Mouse (Mus musculus): ENCODE measurements around the gene Astn1. TPM values are rescaled to one million over a fixed set of nuclear protein-coding genes. Genes with fewer than 3 reads are reported as not detected.

The Astn1 gene
- polyA plus RNA-seq, 1 experiment, result 0.46 TPM

DNA sequence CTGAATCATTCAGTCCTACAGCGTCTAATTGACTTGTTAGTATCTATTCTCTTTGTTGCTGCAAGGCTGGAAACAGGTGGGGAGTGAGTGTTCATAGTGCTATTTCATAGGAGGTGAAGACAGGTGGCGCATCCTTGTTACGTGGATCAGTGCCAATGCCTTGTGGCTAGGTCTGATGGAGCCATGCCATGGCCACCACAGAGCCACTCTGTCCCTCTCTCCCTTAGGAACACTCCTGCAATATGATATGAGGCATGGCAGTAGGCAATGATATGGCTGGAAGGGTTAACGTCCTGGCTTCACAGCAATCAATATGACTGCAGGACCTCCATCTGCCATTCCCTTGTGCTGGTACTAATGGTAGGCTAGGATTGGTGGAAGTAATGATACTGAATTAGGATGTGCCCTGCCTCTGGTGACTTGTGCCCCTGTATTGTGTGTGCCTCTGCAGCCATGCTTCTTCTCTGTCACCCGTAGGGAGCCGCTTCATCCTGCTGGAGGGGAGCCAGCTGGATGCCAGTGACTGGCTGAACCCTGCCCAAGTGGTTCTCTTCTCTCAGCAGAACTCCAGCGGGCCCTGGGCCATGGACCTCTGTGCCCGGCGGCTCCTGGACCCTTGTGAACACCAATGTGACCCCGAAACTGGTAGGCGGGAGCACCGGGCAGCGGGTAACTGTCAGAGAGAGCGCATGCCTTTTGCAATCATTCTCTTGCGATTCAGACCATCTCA, 148.6 kb downstream of the Astn1 start:
- Histone ChIP-seq H3K27ac (ENCODE audit: insufficient read depth, low read length) (no peak overlapping the region), H3K4me3 (ENCODE audit: insufficient read depth, low read length) (no peak overlapping the region), H3K4me1 (ENCODE audit: control insufficient read depth, insufficient read depth, low read length) (no peaks in the 10 kb centered on the region)
- TF ChIP-seq CTCF (IDR thresholded peaks at IDR 0.05; ENCODE audit: borderline replicate concordance, insufficient read depth, low read length), result no peak
- TF ChIP-seq POLR2A (IDR thresholded peaks at IDR 0.05; ENCODE audit: low read depth, low read length), result no peak

DNA sequence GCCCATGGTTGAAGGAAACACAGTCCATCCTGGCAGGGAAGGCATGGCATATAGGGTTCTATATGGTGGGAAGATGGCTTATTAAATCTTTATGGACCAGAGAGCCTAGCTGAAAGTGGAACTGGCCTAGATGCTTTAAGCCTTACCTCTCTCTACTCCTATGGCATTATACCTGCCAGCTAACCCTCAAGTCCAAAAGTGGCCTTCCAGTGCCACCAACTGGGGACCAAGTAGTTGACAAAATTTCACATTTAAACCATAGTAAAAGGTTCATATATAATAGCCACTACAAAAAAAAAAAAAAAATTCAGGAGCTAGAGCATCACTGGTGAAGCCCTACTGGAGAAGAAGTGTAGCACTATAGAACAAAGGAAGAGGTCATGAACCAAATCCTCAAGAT, 150.0 kb downstream of the Astn1 start:
- no peaks in the 10 kb centered on the region for H3K4me1 ChIP-seq (ENCODE audit: control insufficient read depth, insufficient read depth, low read length)
- H3K27ac ChIP-seq (ENCODE audit: insufficient read depth, low read length), result no peak overlapping the region
- H3K4me3 ChIP-seq (ENCODE audit: insufficient read depth, low read length), result no peak overlapping the region
- TF ChIP-seq CTCF (IDR thresholded peaks at IDR 0.05; ENCODE audit: borderline replicate concordance, insufficient read depth, low read length), result no peak
- no peak for TF ChIP-seq POLR2A (IDR thresholded peaks at IDR 0.05; ENCODE audit: low read depth, low read length)

DNA sequence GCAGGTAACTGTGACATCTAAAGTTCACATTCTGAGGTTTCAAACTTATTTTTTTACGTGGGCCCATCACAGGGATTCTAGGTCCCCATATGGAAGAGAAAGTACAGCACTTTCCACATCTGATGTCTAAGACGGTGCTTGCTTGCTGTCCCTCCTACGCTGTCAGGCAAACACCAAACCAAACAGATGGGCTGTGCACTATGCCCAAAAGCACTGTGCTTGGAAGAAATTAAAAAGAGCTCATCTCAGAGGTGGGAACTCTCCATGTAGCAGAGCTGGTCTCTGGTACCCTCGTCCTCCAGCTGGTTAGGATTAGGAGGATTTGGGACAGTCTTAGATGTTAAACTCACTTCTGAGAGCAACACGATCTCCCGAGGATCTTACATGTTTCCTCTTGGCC, 150.6 kb downstream of the Astn1 start:
- Histone ChIP-seq H3K27ac (ENCODE audit: insufficient read depth, low read length) (no peak overlapping the region), H3K4me1 (ENCODE audit: control insufficient read depth, insufficient read depth, low read length) (no peaks in the 10 kb centered on the region), H3K4me3 (ENCODE audit: insufficient read depth, low read length) (no peak overlapping the region)
- no peak for TF ChIP-seq POLR2A (IDR thresholded peaks at IDR 0.05; ENCODE audit: low read depth, low read length)
- no peak for TF ChIP-seq CTCF (IDR thresholded peaks at IDR 0.05; ENCODE audit: borderline replicate concordance, insufficient read depth, low read length)

DNA sequence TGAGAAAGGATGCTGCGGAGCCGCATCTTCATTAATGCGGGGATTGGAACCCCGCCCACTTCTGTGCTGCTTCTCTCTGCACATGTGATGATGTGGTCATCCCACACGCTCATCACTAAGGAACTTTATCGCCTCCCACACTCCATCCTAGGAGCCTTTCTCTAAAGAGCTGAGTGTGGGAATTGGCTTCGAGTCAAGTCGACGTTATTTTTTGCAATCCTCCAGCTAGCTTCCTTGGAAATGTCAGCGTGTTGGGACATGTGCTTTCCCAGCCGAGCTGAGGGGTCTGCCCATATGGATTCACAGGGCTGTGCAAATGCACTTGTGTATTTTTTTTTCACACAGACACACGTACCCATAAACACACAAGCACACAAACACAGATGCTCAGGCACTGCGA, 151.5 kb downstream of the Astn1 start:
- H3K27ac ChIP-seq (ENCODE audit: insufficient read depth, low read length), result no peak overlapping the region

DNA sequence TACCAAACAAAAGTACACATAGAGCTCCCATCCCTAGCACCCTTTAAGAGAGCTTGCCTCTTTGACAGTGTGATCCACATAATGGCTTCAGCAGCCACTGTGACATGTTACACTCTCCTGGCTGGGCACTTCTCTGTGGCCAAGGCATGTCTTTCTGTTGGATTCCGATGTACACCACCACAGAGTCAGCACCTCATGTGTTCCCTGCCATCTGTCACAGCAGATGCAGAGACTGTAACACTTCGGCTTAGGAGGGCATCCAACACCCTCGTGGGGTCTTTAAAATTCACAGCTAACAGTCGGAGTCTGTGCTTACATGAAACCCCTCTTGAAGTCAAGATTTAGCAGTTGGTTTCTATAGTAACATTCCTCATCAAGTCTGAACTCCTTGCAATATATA, 154.5 kb downstream of the Astn1 start:
- Histone ChIP-seq H3K27ac (ENCODE audit: insufficient read depth, low read length) (no peak overlapping the region), H3K4me1 (ENCODE audit: control insufficient read depth, insufficient read depth, low read length) (no peaks in the 10 kb centered on the region), H3K4me3 (ENCODE audit: insufficient read depth, low read length) (no peak overlapping the region)
- TF ChIP-seq CTCF (IDR thresholded peaks at IDR 0.05; ENCODE audit: borderline replicate concordance, insufficient read depth, low read length) (no peak), POLR2A (IDR thresholded peaks at IDR 0.05; ENCODE audit: low read depth, low read length) (no peak)

More for the DNA sequence above, 151.5 kb downstream of the Astn1 start:
- no peak for TF ChIP-seq CTCF (IDR thresholded peaks at IDR 0.05; ENCODE audit: borderline replicate concordance, insufficient read depth, low read length)
- TF ChIP-seq POLR2A (IDR thresholded peaks at IDR 0.05; ENCODE audit: low read depth, low read length), result no peak
- Histone ChIP-seq H3K4me3 (ENCODE audit: insufficient read depth, low read length) (no peak overlapping the region), H3K4me1 (ENCODE audit: control insufficient read depth, insufficient read depth, low read length) (no peaks in the 10 kb centered on the region)

DNA sequence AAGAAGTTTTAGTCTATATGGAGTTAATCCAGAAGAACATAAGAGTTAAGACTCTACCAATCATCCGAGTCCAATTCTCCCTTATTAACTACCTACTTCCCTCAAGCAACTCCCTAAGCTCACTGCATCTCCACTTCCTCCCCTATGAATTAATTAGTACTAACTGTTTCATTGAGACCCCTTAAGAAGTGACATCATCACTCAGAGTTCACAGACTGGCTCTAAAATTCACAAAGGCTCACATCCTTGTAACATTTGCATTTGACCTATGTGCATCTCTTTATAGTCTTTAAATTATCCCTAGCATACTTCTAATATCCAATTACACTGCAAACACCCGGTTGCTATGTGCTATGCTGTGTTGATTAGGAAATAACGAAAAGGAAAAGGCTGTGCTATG, 174.1 kb downstream of the Astn1 start:
- Histone ChIP-seq H3K27ac (ENCODE audit: insufficient read depth, low read length) (no peak overlapping the region), H3K4me1 (ENCODE audit: control insufficient read depth, insufficient read depth, low read length) (no peaks in the 10 kb centered on the region), H3K4me3 (ENCODE audit: insufficient read depth, low read length) (no peak overlapping the region)
- TF ChIP-seq POLR2A (IDR thresholded peaks at IDR 0.05; ENCODE audit: low read depth, low read length), result no peak
- TF ChIP-seq CTCF (IDR thresholded peaks at IDR 0.05; ENCODE audit: borderline replicate concordance, insufficient read depth, low read length), result no peak

DNA sequence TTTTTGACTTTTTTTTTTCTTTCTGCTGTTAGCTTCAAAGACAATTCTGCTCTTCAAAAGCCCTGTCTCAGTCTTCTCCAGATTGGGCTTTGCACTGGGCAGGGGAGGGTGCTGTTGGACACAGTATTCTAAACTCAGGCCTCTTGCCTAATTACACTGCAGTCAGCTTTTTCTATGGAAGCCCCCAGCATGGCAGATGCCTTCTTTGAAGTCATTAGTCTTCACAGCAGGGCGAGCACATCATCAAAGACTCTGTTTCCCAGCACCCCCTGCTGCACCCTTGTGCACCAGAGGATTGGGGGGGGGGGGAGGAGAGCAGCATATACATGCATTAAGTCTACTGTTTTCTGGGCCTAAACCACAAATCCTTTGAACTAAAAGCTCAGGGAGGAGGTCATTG, 174.8 kb downstream of the Astn1 start:
- no peak overlapping the region for H3K4me3 ChIP-seq (ENCODE audit: insufficient read depth, low read length)
- no peak for TF ChIP-seq POLR2A (IDR thresholded peaks at IDR 0.05; ENCODE audit: low read depth, low read length)
- no peak for TF ChIP-seq CTCF (IDR thresholded peaks at IDR 0.05; ENCODE audit: borderline replicate concordance, insufficient read depth, low read length)
- H3K27ac ChIP-seq (ENCODE audit: insufficient read depth, low read length), result no peak overlapping the region

DNA sequence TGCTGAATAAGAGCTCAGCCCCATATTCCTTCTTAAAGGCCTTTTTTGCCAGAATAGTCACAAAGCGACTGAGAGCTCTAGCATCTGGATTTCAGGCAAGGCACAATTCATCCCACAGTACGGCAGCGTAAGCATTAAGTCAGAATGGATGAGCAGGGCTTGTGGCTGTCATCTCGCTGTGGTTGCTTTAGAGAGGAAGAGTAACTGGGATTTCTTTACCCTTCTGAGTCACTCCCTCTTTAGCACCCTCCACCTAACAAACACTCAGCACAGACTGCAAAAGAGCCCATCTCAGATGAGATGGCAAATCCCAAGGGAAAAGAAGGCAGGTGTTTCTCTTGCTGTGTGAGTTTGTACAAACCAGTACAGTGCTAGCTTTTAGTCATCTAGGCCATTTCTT, 183.0 kb downstream of the Astn1 start:
- H3K4me3 ChIP-seq (ENCODE audit: insufficient read depth, low read length), result no peak overlapping the region
- no peak overlapping the region for H3K27ac ChIP-seq (ENCODE audit: insufficient read depth, low read length)
- TF ChIP-seq POLR2A (IDR thresholded peaks at IDR 0.05; ENCODE audit: low read depth, low read length), result no peak
- TF ChIP-seq CTCF (IDR thresholded peaks at IDR 0.05; ENCODE audit: borderline replicate concordance, insufficient read depth, low read length), result no peak
- no peaks in the 10 kb centered on the region for H3K4me1 ChIP-seq (ENCODE audit: control insufficient read depth, insufficient read depth, low read length)

More for the DNA sequence above, 174.8 kb downstream of the Astn1 start:
- H3K4me1 ChIP-seq (ENCODE audit: control insufficient read depth, insufficient read depth, low read length), result no peaks in the 10 kb centered on the region

DNA sequence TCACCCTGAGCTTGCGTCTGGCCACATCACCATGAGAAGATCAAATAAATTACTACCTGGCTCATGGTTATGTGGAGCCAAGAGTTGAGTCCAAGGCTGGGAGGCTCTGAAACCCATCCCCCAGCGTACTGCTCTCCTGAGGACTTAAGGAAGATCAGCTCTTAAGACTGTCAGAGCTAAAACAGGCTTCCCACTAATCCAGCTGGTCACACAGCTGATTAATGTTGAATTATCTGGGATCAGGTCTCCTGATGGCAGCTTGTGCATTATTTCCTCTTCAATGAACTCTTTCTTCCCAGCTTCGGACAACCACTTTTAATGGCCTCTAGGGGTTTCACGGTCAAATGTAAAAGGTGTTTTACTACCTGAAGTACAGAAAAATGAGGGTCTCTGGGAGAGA, 184.4 kb downstream of the Astn1 start:
- H3K4me1 ChIP-seq (ENCODE audit: control insufficient read depth, insufficient read depth, low read length), result no peaks in the 10 kb centered on the region
- TF ChIP-seq CTCF (IDR thresholded peaks at IDR 0.05; ENCODE audit: borderline replicate concordance, insufficient read depth, low read length) (no peak), POLR2A (IDR thresholded peaks at IDR 0.05; ENCODE audit: low read depth, low read length) (no peak)
- H3K4me3 ChIP-seq (ENCODE audit: insufficient read depth, low read length), result no peak overlapping the region
- no peak overlapping the region for H3K27ac ChIP-seq (ENCODE audit: insufficient read depth, low read length)

DNA sequence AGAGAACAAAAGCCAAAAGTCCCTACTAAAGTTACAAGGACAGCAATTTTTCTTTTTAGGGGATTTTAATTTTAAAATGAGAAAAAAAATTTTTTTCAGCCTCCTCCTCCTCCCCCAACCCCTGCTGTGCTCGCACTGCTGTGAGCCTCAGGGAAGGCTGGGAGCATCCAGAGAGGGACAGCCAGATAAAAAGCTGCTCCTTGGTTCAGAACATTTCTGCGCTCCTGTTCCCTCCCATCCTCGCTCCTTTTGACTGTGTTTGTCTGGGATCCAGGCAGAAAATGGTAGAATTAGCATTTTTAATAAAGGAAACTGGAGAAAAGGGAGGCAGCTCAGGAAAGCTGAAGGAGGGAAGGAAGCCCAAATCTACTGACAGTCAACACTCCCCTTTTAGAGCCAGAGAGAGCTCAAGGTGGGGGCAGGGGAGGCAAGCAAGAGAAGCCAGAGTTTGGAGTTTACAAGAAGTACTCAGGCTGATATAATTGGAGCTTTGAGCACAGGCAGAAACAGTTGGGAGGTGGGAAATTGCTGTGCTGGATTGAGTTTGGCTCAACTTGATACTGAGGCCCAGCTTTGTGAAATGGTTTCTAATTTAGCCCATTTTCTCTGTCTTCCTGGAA, 185.6 kb downstream of the Astn1 start:
- no peak overlapping the region for H3K4me3 ChIP-seq (ENCODE audit: insufficient read depth, low read length)
- no peak overlapping the region for H3K27ac ChIP-seq (ENCODE audit: insufficient read depth, low read length)
- no peaks in the 10 kb centered on the region for H3K4me1 ChIP-seq (ENCODE audit: control insufficient read depth, insufficient read depth, low read length)
- no peak for TF ChIP-seq POLR2A (IDR thresholded peaks at IDR 0.05; ENCODE audit: low read depth, low read length)
- no peak for TF ChIP-seq CTCF (IDR thresholded peaks at IDR 0.05; ENCODE audit: borderline replicate concordance, insufficient read depth, low read length)
